Mouse (Mus musculus) T-cell, adult 2 months (primary cell): ENCODE data around the gene Nuak1.

Source experiments
- DNase-seq: peaks from one replicate; pipeline ENCODE4 v3.0.0; 2022; ENCODE audit warnings: low spot score

The Nuak1 gene

DNA sequence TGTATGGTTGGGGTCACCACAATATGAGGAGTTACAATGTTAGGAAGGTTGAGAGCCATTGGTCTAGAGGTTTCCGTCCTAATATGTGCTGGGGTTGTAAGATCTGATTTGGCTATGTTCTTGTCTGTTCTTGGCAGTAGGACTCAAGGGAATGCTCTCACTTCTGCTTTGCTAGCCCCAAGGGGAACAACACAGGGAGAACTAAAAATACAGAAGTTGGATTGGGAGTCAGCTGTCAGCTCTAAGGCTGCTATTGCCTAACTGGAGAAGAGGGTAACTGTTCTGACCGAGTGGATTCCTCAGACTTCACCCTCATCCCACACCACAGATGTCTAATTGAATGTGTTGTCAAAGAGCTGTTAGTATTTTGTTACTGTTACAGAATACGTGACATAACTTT is 101.6 kb downstream of the Nuak1 start:
- DNase-seq = no peak

DNA sequence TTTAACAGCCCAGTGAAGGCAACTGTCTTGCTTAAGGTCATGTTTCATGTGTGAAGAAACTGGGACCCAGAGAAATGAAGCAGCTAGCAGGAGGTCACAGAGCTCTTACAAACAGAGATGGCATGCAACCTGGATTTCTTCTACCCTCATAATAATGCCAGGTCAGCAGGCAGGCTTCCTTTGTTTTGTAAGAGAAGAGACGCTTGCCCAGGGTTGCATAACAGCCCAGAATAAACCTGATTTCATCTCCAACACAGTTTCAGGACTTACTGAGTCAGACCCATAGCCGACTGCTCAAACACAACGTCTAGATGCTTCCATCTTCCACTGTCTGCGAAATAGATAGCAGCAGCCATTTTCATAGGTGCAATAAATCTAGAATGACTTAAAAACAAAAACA is 105.0 kb downstream of the Nuak1 start:
- no peak for DNase-seq

GRCm38 (mm10) chr10:84329822-84330221 is 110.6 kb downstream of the Nuak1 start:
- DNase-seq = no peak

GRCm38 (mm10) chr10:84329336-84329735 is 111.1 kb downstream of the Nuak1 start:
- no peak for DNase-seq

- DNase-seq = no peak
These were observed 116.4 kb downstream of the Nuak1 start for GRCm38 (mm10) chr10:84324018-84324417.
